Mouse (Mus musculus) forebrain, postnatal 0 days (tissue): Measurements from ENCODE around the gene Rnd2. TPM values are rescaled to one million over a fixed set of nuclear protein-coding genes. Genes with fewer than 3 reads are reported as not detected.

Source experiments
- ATAC-seq: fragments of 200-750 bp; cut with Nextera tagmentation; 2 replicates; pipeline ENCODE4 v1.8.0; 2017; ENCODE audit warnings: mild to moderate bottlenecking, moderate library complexity
- DNase-seq: peaks from one replicate; pipeline ENCODE4 v3.0.0-alpha.2; 2015
- H3K27ac ChIP-seq: fragments of 300-500 bp; sonication (generic); 2 replicates; pipeline ENCODE4 v1.5.1; 2014; ENCODE audit warnings: low read depth, mild to moderate bottlenecking, antibody characterized with exemption, low read length, moderate library complexity, mixed read lengths
- H3K27me3 ChIP-seq: fragments of 300-500 bp; sonication (generic); 2 replicates; pipeline ENCODE4 v1.6.1; 2014; ENCODE audit warnings: mild to moderate bottlenecking, low read length, mixed read lengths; ENCODE audit not compliant: insufficient read depth
- H3K36me3 ChIP-seq: fragments of 300-500 bp; sonication (generic); 2 replicates; pipeline ENCODE4 v1.6.1; 2014; ENCODE audit warnings: mild to moderate bottlenecking, moderate library complexity; ENCODE audit not compliant: insufficient read depth
- H3K4me1 ChIP-seq: fragments of 300-500 bp; sonication (generic); 2 replicates; pipeline ENCODE4 v1.6.1; 2014; ENCODE audit warnings: antibody characterized with exemption; ENCODE audit not compliant: insufficient read depth
- H3K4me2 ChIP-seq: fragments of 300-500 bp; sonication (generic); 2 replicates; pipeline ENCODE4 v1.6.1; 2014; ENCODE audit warnings: low read depth, mild to moderate bottlenecking, moderate library complexity
- H3K4me3 ChIP-seq: fragments of 300-500 bp; sonication (generic); 2 replicates; pipeline ENCODE4 v1.5.1; 2014; ENCODE audit warnings: low read depth, low read length, mixed read lengths
- H3K9ac ChIP-seq: fragments of 300-500 bp; sonication (generic); 2 replicates; pipeline ENCODE4 v1.6.1; 2014; ENCODE audit warnings: mild to moderate bottlenecking
- H3K9me3 ChIP-seq: fragments of 300-500 bp; sonication (generic); 2 replicates; pipeline ENCODE4 v1.6.1; 2016; ENCODE audit warnings: low read length
- CTCF ChIP-seq: sonication (generic); IDR thresholded peaks from 2 replicates; pipeline ENCODE4 v1.5.1; 2016; ENCODE audit warnings: antibody characterized with exemption, control low read depth, low read depth
- WGBS: fragments of 180-500 bp; shearing (Covaris S2); extraction: QIAGEN DNeasy Blood & Tissue Kit; methylation state at CpG from one replicate; pipeline ENCODE4 v1.1.7; 2014; 5-methylcytosine and 5-hydroxymethylcytosine counted together
- microRNA-seq, 2 experiments: library from miRNA; unstranded; fragments of <30 nt; microRNA quantifications; one replicate each; pipeline ENCODE4; 2016
- polyA plus RNA-seq: library from polyadenylated mRNA; unstranded; fragments of >200 nt; fragmentation: Nextera tagmentation; extraction: Ambion mirVana; gene quantifications from 2 replicates; pipeline ENCODE4 v1.2.1, GENCODE M21; 2015
- total RNA-seq: library from RNA; depleted of rRNA; stranded (reverse); fragments of >200 nt; gene quantifications from 2 replicates; pipeline ENCODE4 v1.2.3, GENCODE M21; 2014; rRNA removed

Gene Rnd2
- total and polyA plus RNA-seq, 2 experiments from 2014 or later, result 71.4 to 96.6 TPM

DNA sequence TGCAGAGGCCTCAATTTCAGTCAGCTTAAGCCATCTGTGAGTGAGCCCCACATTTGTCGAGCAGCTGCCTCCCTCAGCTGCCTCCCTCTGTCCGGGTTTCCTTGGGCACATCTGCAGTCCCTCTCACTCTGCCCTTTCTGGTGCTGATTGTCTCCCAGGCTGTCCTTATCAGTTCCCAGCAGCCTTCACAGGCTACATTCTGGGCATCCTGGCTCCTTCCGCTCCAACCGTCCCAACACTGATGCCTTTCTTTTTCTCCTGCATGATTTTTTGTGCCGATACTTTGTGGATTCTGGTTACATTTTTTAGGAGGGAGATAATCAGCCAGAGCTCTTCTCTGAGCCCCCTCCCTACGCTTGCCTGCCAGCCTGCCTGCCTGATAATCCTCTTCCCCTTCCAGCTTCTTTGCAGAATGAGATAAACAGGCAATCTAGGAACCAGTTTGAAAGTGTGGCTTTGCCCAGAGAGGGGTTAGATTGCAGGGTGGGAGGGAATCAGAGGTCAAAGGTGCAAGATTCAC is 20.8 kb downstream of the Rnd2 start:
- Histone ChIP-seq H3K9ac (no peak overlapping the region), H3K36me3 (no peaks in the 10 kb centered on the region), H3K4me2 (no peak overlapping the region), H3K4me3 (no peak overlapping the region), H3K27ac (no peak overlapping the region), H3K27me3 (no peaks in the 10 kb centered on the region), H3K4me1 (no peaks in the 10 kb centered on the region), H3K9me3 (no peaks in the 10 kb centered on the region)
- no peak for TF ChIP-seq CTCF
- DNase-seq (peak; percentile 43), ATAC-seq (peak; percentile 51; the same call in 1 of the 2 replicates)
- WGBS, result 40% methylated on average over 6 of the region's 6 CpGs

DNA sequence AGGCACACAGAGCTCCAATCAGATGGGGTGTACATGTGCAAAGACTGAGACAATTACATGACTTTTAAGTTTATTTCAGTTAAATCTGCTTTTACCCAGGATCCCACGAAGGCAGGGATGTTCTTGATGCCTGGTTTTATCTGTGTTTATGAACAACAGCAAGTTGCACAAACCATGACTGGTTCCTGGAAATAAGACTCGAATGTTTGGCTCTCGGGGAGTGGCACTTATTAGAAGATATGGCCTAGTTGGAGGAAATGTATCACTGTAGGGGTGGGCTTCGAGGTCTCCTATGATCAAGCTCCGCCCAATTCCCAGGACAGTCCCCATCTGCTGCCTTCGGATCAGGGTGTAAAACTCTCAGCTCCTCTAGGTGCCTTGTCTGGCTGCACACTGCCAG is 21.3 kb downstream of the Rnd2 start:
- Histone ChIP-seq H3K36me3 (no peaks in the 10 kb centered on the region), H3K27ac (no peak overlapping the region), H3K4me3 (no peak overlapping the region), H3K9me3 (no peaks in the 10 kb centered on the region), H3K9ac (no peak overlapping the region), H3K4me2 (no peak overlapping the region), H3K4me1 (no peaks in the 10 kb centered on the region), H3K27me3 (no peaks in the 10 kb centered on the region)
- WGBS, result 80% methylated on average over 6 of the region's 6 CpGs
- no peak for ATAC-seq
- TF ChIP-seq CTCF, result no peak
- DNase-seq, result no peak

DNA sequence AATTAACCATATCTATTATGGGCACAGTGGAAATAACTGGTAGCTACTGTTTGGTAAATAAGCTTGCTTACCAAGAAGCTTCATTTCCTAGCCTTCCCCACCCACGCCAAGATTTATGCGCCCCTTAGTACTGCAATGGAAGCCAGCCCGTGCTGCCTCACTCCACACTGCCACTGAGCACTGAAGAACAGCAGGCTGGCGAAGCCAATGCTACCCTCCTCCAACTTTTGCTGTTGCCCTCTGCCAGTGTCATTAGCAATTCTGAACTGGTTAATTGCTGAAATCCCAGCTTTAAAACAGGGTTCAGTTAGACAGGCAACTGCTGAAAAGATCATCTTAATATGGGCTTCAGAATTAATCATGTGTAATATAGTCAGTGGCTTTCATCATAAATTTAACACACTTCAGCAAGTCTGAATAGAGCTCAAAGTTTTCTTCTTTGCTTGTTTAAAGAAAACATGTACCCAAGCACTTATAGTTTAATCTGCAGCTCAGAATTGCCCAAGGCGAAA is 41.5 kb downstream of the Rnd2 start:
- Histone ChIP-seq H3K4me2 (no peak overlapping the region), H3K9ac (no peak overlapping the region), H3K4me1 (no peaks in the 10 kb centered on the region), H3K9me3 (no peaks in the 10 kb centered on the region), H3K4me3 (no peak overlapping the region), H3K27ac (no peak overlapping the region), H3K27me3 (no peaks in the 10 kb centered on the region), H3K36me3 (no peaks in the 10 kb centered on the region)
- no peak for TF ChIP-seq CTCF
- WGBS, result 42% methylated on average over 5 of the region's 5 CpGs
- ATAC-seq (peak; percentile 54; the same call in 1 of the 2 replicates), DNase-seq (peak; percentile 52)

DNA sequence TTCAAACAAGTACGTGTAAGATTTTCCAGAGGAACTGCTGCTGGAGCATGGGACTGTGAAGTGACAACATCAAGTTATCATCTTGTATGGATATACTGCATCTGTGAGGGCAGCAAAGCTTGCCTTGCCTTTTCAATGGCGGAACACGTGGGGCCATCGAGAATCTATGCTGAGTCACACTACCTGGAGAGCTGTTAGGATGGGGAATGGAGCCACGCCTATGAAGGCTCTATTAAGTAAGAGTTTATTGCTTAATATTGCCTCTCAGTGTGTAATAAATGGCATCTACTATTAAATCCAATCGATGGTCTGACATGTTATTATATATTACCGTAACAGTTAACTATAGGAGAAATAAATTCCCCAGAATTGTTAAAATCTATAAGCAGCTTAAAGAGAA is 42.3 kb downstream of the Rnd2 start:
- no peak for TF ChIP-seq CTCF
- ATAC-seq (no peak), DNase-seq (no peak)
- WGBS, result 94% methylated on average over 7 of the region's 7 CpGs
- no peaks in the 10 kb centered on the region for H3K9me3 ChIP-seq
- H3K27ac ChIP-seq, result no peak overlapping the region
- H3K9ac ChIP-seq, result no peak overlapping the region
- no peaks in the 10 kb centered on the region for H3K4me1 ChIP-seq
- no peaks in the 10 kb centered on the region for H3K27me3 ChIP-seq
- H3K4me2 ChIP-seq, result no peak overlapping the region
- no peaks in the 10 kb centered on the region for H3K36me3 ChIP-seq
- no peak overlapping the region for H3K4me3 ChIP-seq

- no peak overlapping the region for H3K4me2 ChIP-seq
- no peaks in the 10 kb centered on the region for H3K4me1 ChIP-seq
- TF ChIP-seq CTCF, result peak; percentile 46; the same call in 1 of the 2 replicates
- H3K27ac ChIP-seq, result no peak overlapping the region
- no peaks in the 10 kb centered on the region for H3K9me3 ChIP-seq
- no peaks in the 10 kb centered on the region for H3K27me3 ChIP-seq
- H3K4me3 ChIP-seq, result no peak overlapping the region
- H3K36me3 ChIP-seq, result no peaks in the 10 kb centered on the region
- no peak for DNase-seq
- WGBS, result 69% methylated on average over 5 of the region's 5 CpGs
- no peak overlapping the region for H3K9ac ChIP-seq
- no peak for ATAC-seq
Measured at GRCm38 (mm10) chr11:101518937-101519336, 54.1 kb downstream of the Rnd2 start.

DNA sequence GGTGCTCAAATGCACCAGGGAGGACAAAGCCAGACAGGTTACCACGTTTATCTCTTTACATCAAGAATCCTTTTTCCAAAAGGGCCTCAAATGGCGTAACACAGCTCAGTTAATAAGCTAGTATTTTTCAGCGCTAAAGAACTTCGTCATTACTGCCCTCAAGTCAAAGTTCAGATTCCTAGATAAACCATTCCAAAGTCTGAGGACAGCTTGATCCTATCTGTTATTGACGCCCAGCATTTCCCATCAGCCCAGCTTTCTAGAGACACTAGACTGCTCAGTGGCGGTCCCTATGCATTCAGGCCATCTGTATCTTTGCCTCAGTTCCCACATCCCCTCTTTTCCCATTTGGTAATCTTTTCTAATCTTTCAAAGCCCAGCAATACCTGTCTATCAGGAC is 54.6 kb downstream of the Rnd2 start:
- no peak overlapping the region for H3K9ac ChIP-seq
- H3K4me2 ChIP-seq, result no peak overlapping the region
- no peak overlapping the region for H3K27ac ChIP-seq
- no peak overlapping the region for H3K4me3 ChIP-seq
- TF ChIP-seq CTCF, result no peak
- no peaks in the 10 kb centered on the region for H3K4me1 ChIP-seq
- H3K36me3 ChIP-seq, result no peaks in the 10 kb centered on the region
- WGBS, result 95% methylated on average over 6 of the region's 6 CpGs
- no peaks in the 10 kb centered on the region for H3K9me3 ChIP-seq
- H3K27me3 ChIP-seq, result no peaks in the 10 kb centered on the region
- ATAC-seq, result no peak
- no peak for DNase-seq

Small RNAs within 50 kb of the gene (microRNA-seq; reads per million reads assigned to microRNA genes)
- gene Mir6929, result 0.24 to 0.39 reads per million in 2 experiments

Other genes with a start within 250 kb of the Rnd2 start
- gene Ezh1, start 238.5 kb upstream of the Rnd2 start, total RNA-seq, result 25.6 and 27.7 TPM in 2 replicates
- 18.8 and 22.5 TPM in 2 replicates for gene Ezh1, start 238.5 kb upstream of the Rnd2 start, polyA plus RNA-seq
- 42.9 and 46.0 TPM in 2 replicates for gene Ramp2, start 219.0 kb upstream of the Rnd2 start, total RNA-seq
- 93.4 and 102 TPM in 2 replicates for gene Ramp2, start 219.0 kb upstream of the Rnd2 start, polyA plus RNA-seq
- 71.7 and 75.8 TPM in 2 replicates for gene Vps25, start 211.3 kb upstream of the Rnd2 start, total RNA-seq
- 135 and 138 TPM in 2 replicates for gene Vps25, start 211.3 kb upstream of the Rnd2 start, polyA plus RNA-seq
- gene Wnk4, start 204.4 kb upstream of the Rnd2 start, total RNA-seq, result 3.2 and 5.4 TPM in 2 replicates
- 7.8 and 9.1 TPM in 2 replicates for gene Wnk4, start 204.4 kb upstream of the Rnd2 start, polyA plus RNA-seq
- 0.10 and 0.15 TPM in 2 replicates for gene Cntd1, start 186.0 kb upstream of the Rnd2 start, total RNA-seq
- 0.36 and 0.61 TPM in 2 replicates for gene Cntd1, start 186.0 kb upstream of the Rnd2 start, polyA plus RNA-seq
- gene Coa3, start 185.9 kb upstream of the Rnd2 start, total RNA-seq, result 110 and 140 TPM in 2 replicates
- gene Coa3, start 185.9 kb upstream of the Rnd2 start, polyA plus RNA-seq, result 208 and 233 TPM in 2 replicates
- 107 and 177 TPM in 2 replicates for gene Becn1, start 162.7 kb upstream of the Rnd2 start, total RNA-seq
- 133 and 145 TPM in 2 replicates for gene Becn1, start 162.7 kb upstream of the Rnd2 start, polyA plus RNA-seq
- 70.7 and 80.9 TPM in 2 replicates for gene Psme3, start 148.8 kb upstream of the Rnd2 start, total RNA-seq
- gene Psme3, start 148.8 kb upstream of the Rnd2 start, polyA plus RNA-seq, result 78.2 and 88.0 TPM in 2 replicates
- gene Aoc2, start 139.9 kb upstream of the Rnd2 start, total RNA-seq, result 2.7 and 4.4 TPM in 2 replicates
- 0.42 and 0.87 TPM in 2 replicates for gene Aoc2, start 139.9 kb upstream of the Rnd2 start, polyA plus RNA-seq
- 0.31 and 0.43 TPM in 2 replicates for gene Aoc3, start 134.4 kb upstream of the Rnd2 start, total RNA-seq
- gene Aoc3, start 134.4 kb upstream of the Rnd2 start, polyA plus RNA-seq, result 0.05 and 0.08 TPM in 2 replicates
- gene G6pc, start 97.4 kb upstream of the Rnd2 start, total RNA-seq, result not detected in 2 replicates
- not detected in 2 replicates for gene G6pc, start 97.4 kb upstream of the Rnd2 start, polyA plus RNA-seq
- gene Aarsd1, start 47.4 kb upstream of the Rnd2 start, total RNA-seq, result 87.8 and 89.8 TPM in 2 replicates
- gene Aarsd1, start 47.4 kb upstream of the Rnd2 start, polyA plus RNA-seq, result 90.9 and 101 TPM in 2 replicates
- gene Gm27029, start 40.2 kb upstream of the Rnd2 start, total RNA-seq, result 1.0 and 5.7 TPM in 2 replicates
- gene Gm27029, start 40.2 kb upstream of the Rnd2 start, polyA plus RNA-seq, result 5.1 and 6.2 TPM in 2 replicates
- gene Rundc1, start 39.9 kb upstream of the Rnd2 start, total RNA-seq, result 10.9 and 12.6 TPM in 2 replicates
- gene Rundc1, start 39.9 kb upstream of the Rnd2 start, polyA plus RNA-seq, result 18.9 and 24.4 TPM in 2 replicates
- gene Ptges3l, start 39.7 kb upstream of the Rnd2 start, total RNA-seq, result 0.62 and 1.8 TPM in 2 replicates
- 1.2 and 2.4 TPM in 2 replicates for gene Ptges3l, start 39.7 kb upstream of the Rnd2 start, polyA plus RNA-seq
- gene Rpl27, start 22.7 kb upstream of the Rnd2 start, total RNA-seq, result 785 and 1,503 TPM in 2 replicates
- 274 and 348 TPM in 2 replicates for gene Rpl27, start 22.7 kb upstream of the Rnd2 start, polyA plus RNA-seq
- 3.2 and 5.2 TPM in 2 replicates for gene Ifi35, start 16.6 kb upstream of the Rnd2 start, total RNA-seq
- gene Ifi35, start 16.6 kb upstream of the Rnd2 start, polyA plus RNA-seq, result 3.8 and 5.1 TPM in 2 replicates
- 131 and 174 TPM in 2 replicates for gene Vat1, start 1.2 kb downstream of the Rnd2 start, total RNA-seq
- 73.3 and 92.7 TPM in 2 replicates for gene Vat1, start 1.2 kb downstream of the Rnd2 start, polyA plus RNA-seq
- 3.3 and 4.2 TPM in 2 replicates for gene Brca1, start 87.0 kb downstream of the Rnd2 start, total RNA-seq
- 1.3 and 1.7 TPM in 2 replicates for gene Brca1, start 87.0 kb downstream of the Rnd2 start, polyA plus RNA-seq
- 121 and 141 TPM in 2 replicates for gene Nbr1, start 87.2 kb downstream of the Rnd2 start, total RNA-seq
- gene Nbr1, start 87.2 kb downstream of the Rnd2 start, polyA plus RNA-seq, result 54.9 and 64.7 TPM in 2 replicates
- gene Tmem106a, start 117.2 kb downstream of the Rnd2 start, total RNA-seq, result 0.77 and 3.5 TPM in 2 replicates
- 2.5 and 3.4 TPM in 2 replicates for gene Tmem106a, start 117.2 kb downstream of the Rnd2 start, polyA plus RNA-seq
- gene Gm11634, start 134.3 kb downstream of the Rnd2 start, total RNA-seq, result not detected in 2 replicates
- not detected in 2 replicates for gene Gm11634, start 134.3 kb downstream of the Rnd2 start, polyA plus RNA-seq
- 4.4 and 5.2 TPM in 2 replicates for gene Rdm1, start 162.2 kb downstream of the Rnd2 start, total RNA-seq
- 8.6 and 9.0 TPM in 2 replicates for gene Rdm1, start 162.2 kb downstream of the Rnd2 start, polyA plus RNA-seq
- 22.5 and 28.3 TPM in 2 replicates for gene Arl4d, start 200.5 kb downstream of the Rnd2 start, total RNA-seq
- 13.4 and 15.7 TPM in 2 replicates for gene Arl4d, start 200.5 kb downstream of the Rnd2 start, polyA plus RNA-seq